Mouse (Mus musculus): ENCODE measurements at regions not wholly inside any gene's neighbourhood (a gene's known extent, or its start where the extent isn't known, plus 50 kb on each side); places are given as distances from the start of the nearest gene placed in this dataset.
"Not testable (repeated sequence)": the region's sequence is repeated elsewhere in the genome, so short reads cannot be mapped to it uniquely, and the experiment has no call there.

- H3K9ac ChIP-seq (replicated peaks): no peak overlapping the region
- H3K4me1 ChIP-seq: no peaks in the 10 kb centered on the region
- ATAC-seq (replicated peaks): no peak
- H3K27me3 ChIP-seq: no peaks in the 10 kb centered on the region
- H3K4me3 ChIP-seq: no peak overlapping the region
- H3K4me2 ChIP-seq (replicated peaks): no peak overlapping the region
- no peak overlapping the region for H3K27ac ChIP-seq (replicated peaks)
- H3K9me3 ChIP-seq: no peaks in the 10 kb centered on the region
- no peaks in the 10 kb centered on the region for H3K36me3 ChIP-seq
- 91% methylated on average over 2 of the region's 2 CpGs for WGBS
Measured at GRCm38 (mm10) chr13:81020811-81021210, 137.6 kb downstream of the Arrdc3 start.

DNA sequence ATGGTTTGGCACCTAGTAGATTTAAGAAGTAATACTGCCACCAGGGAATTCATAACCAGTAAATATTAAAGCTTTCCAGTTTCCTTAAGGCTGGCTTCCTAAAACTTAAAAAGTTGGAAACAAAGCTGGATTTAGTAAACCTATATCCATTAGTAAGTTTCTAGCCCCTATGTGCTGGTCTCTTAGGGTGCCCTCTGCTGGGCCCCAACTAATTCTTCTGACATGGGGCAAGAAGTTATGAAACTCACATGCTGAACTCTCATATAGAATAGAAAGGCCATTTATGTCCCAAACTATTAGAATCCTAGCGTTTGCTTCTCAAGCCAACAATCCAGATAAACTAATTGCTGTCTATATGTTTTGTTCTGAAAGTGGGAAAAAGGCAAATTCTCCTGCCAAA is 139.2 kb downstream of the Arrdc3 start:
- H3K4me3 ChIP-seq: no peak overlapping the region
- H3K9me3 ChIP-seq: no peaks in the 10 kb centered on the region
- H3K4me1 ChIP-seq: no peaks in the 10 kb centered on the region
- ATAC-seq (replicated peaks): no peak
- WGBS: 82% methylated on average over 1 of the region's 1 CpGs
- no peak overlapping the region for H3K9ac ChIP-seq (replicated peaks)
- no peak overlapping the region for H3K4me2 ChIP-seq (replicated peaks)
- no peaks in the 10 kb centered on the region for H3K36me3 ChIP-seq
- no peak overlapping the region for H3K27ac ChIP-seq (replicated peaks)
- H3K27me3 ChIP-seq: no peaks in the 10 kb centered on the region

GRCm38 (mm10) chr13:81025241-81025760 is 142.1 kb downstream of the Arrdc3 start:
- not testable (repeated sequence) for H3K27me3 ChIP-seq; ATAC-seq (replicated peaks); H3K27ac ChIP-seq (replicated peaks); H3K9ac ChIP-seq (replicated peaks); H3K4me2 ChIP-seq (replicated peaks); H3K9me3 ChIP-seq; H3K4me1 ChIP-seq; H3K4me3 ChIP-seq; H3K36me3 ChIP-seq
- WGBS: 98% methylated on average over 14 of the region's 14 CpGs

- H3K4me3 ChIP-seq: no peak overlapping the region
- no peaks in the 10 kb centered on the region for H3K4me1 ChIP-seq
- no peak for ATAC-seq (replicated peaks)
- no peaks in the 10 kb centered on the region for H3K36me3 ChIP-seq
- no peaks in the 10 kb centered on the region for H3K9me3 ChIP-seq
- H3K27ac ChIP-seq (replicated peaks): no peak overlapping the region
- no peak overlapping the region for H3K4me2 ChIP-seq (replicated peaks)
- WGBS: 86% methylated on average over 1 of the region's 1 CpGs
- no peaks in the 10 kb centered on the region for H3K27me3 ChIP-seq
- H3K9ac ChIP-seq (replicated peaks): no peak overlapping the region
Measured at GRCm38 (mm10) chr13:81037316-81037715, 154.1 kb downstream of the Arrdc3 start.

- WGBS: 75% methylated on average over 4 of the region's 4 CpGs
- ATAC-seq (replicated peaks): no peak
Measured at GRCm38 (mm10) chr13:81038736-81039135, 155.6 kb downstream of the Arrdc3 start.

GRCm38 (mm10) chr13:81040494-81040893 is 157.3 kb downstream of the Arrdc3 start:
- Histone ChIP-seq H3K27ac (replicated peaks) (no peak overlapping the region), H3K4me1 (no peaks in the 10 kb centered on the region), H3K9ac (replicated peaks) (no peak overlapping the region), H3K4me2 (replicated peaks) (no peak overlapping the region), H3K27me3 (no peaks in the 10 kb centered on the region), H3K9me3 (no peaks in the 10 kb centered on the region), H3K4me3 (no peak overlapping the region), H3K36me3 (no peaks in the 10 kb centered on the region)
- ATAC-seq (replicated peaks): no peak

More at GRCm38 (mm10) chr13:81038736-81039135, 155.6 kb downstream of the Arrdc3 start:
- no peaks in the 10 kb centered on the region for H3K4me1 ChIP-seq
- no peaks in the 10 kb centered on the region for H3K36me3 ChIP-seq
- no peak overlapping the region for H3K9ac ChIP-seq (replicated peaks)
- H3K4me3 ChIP-seq: no peak overlapping the region
- no peaks in the 10 kb centered on the region for H3K27me3 ChIP-seq
- no peak overlapping the region for H3K27ac ChIP-seq (replicated peaks)
- H3K9me3 ChIP-seq: no peaks in the 10 kb centered on the region
- H3K4me2 ChIP-seq (replicated peaks): no peak overlapping the region

GRCm38 (mm10) chr13:81041646-81042045 is 158.5 kb downstream of the Arrdc3 start:
- Histone ChIP-seq H3K27me3 (no peaks in the 10 kb centered on the region), H3K4me2 (replicated peaks) (no peak overlapping the region), H3K4me3 (no peak overlapping the region), H3K36me3 (no peaks in the 10 kb centered on the region), H3K9me3 (no peaks in the 10 kb centered on the region), H3K9ac (replicated peaks) (no peak overlapping the region), H3K4me1 (no peaks in the 10 kb centered on the region), H3K27ac (replicated peaks) (no peak overlapping the region)
- ATAC-seq (replicated peaks): no peak
- WGBS: 62% methylated on average over 3 of the region's 3 CpGs
